Mouse (Mus musculus) cerebellum, adult (tissue): ENCODE measurements around the gene Thpo.

Source experiments
- ATAC-seq: cut with Nextera tagmentation; 2 replicates; pipeline ENCODE4 v1.9.2; 2017; ENCODE audit warnings: mild to moderate bottlenecking, moderate library complexity, mixed read lengths; ENCODE audit not compliant: insufficient number of reproducible peaks, low FRiP score, low TSS enrichment

Thpo gene

GRCm38 (mm10) chr16:20706407-20707055 is 27.8 kb downstream of the Thpo start:
- no peak for ATAC-seq

- peak; percentile 18; the same call in 1 of the 2 replicates for ATAC-seq
Observed at GRCm38 (mm10) chr16:20705786-20706185, 28.5 kb downstream of the Thpo start.

GRCm38 (mm10) chr16:20703699-20704400 is 30.5 kb downstream of the Thpo start:
- no peak for ATAC-seq

- no peak for ATAC-seq
Observed at GRCm38 (mm10) chr16:20703071-20703470, 31.2 kb downstream of the Thpo start.

GRCm38 (mm10) chr16:20702522-20702893 is 31.8 kb downstream of the Thpo start:
- ATAC-seq: no peak

- ATAC-seq: no peak
Observed at GRCm38 (mm10) chr16:20701729-20702521, 32.4 kb downstream of the Thpo start.

GRCm38 (mm10) chr16:20701316-20701715 is 33.0 kb downstream of the Thpo start:
- no peak for ATAC-seq

- peak; percentile 47; the same call in 1 of the 2 replicates for ATAC-seq
Observed at GRCm38 (mm10) chr16:20700036-20700435, 34.3 kb downstream of the Thpo start.

- no peak for ATAC-seq
Observed at GRCm38 (mm10) chr16:20699266-20699665, 35.0 kb downstream of the Thpo start.

- ATAC-seq: peak; percentile 53
Observed at GRCm38 (mm10) chr16:20695622-20696323, 38.5 kb downstream of the Thpo start.

- 0 out of 2 replicates have a peak, but pooled peaks have one; percentile 21 for ATAC-seq
Observed at GRCm38 (mm10) chr16:20694781-20695180, 39.5 kb downstream of the Thpo start.

- ATAC-seq: peak; percentile 85
Observed at GRCm38 (mm10) chr16:20693111-20693701, 41.1 kb downstream of the Thpo start, which contains the start of gene Fam131a. Fam131a (plus strand) TSS chr16:20693241.

GRCm38 (mm10) chr16:20692241-20692965 is 41.9 kb downstream of the Thpo start:
- ATAC-seq: no peak

GRCm38 (mm10) chr16:20691617-20692016 is 42.7 kb downstream of the Thpo start:
- ATAC-seq: no peak

GRCm38 (mm10) chr16:20690774-20691173 is 43.5 kb downstream of the Thpo start:
- no peak for ATAC-seq

GRCm38 (mm10) chr16:20677974-20678675 is 56.2 kb downstream of the Thpo start:
- 0 out of 2 replicates have a peak, but pooled peaks have one; percentile 45 for ATAC-seq

- ATAC-seq: no peak
Observed at GRCm38 (mm10) chr16:20677380-20677779, 56.9 kb downstream of the Thpo start.

GRCm38 (mm10) chr16:20676702-20677101 is 57.6 kb downstream of the Thpo start:
- ATAC-seq: no peak

GRCm38 (mm10) chr16:20675213-20675612 is 59.1 kb downstream of the Thpo start:
- ATAC-seq: no peak
